Mouse (Mus musculus) megakaryocyte, embryonic 14.5 days (primary cell): Measurements from ENCODE around the gene Fam221b.

ENCODE experiments used
- FLI1 ChIP-seq: IDR thresholded peaks from 2 replicates; pipeline ENCODE4 v1.6.1; 2012; ENCODE audit warnings: low read length, inconsistent platforms, mixed read lengths
- GATA1 ChIP-seq: IDR thresholded peaks from 3 replicates; pipeline ENCODE4 v1.6.1; 2012; ENCODE audit warnings: mixed read lengths, low read length, inconsistent platforms, borderline replicate concordance

GRCm38 (mm10) chr4:43703851-43704250, 34.9 kb upstream of the Fam221b start:
- no peak for TF ChIP-seq GATA1
- TF ChIP-seq FLI1 = no peak
